Mouse (Mus musculus): ENCODE measurements around the gene Dhx35. TPM values are rescaled to one million over a fixed set of nuclear protein-coding genes. Genes with fewer than 3 reads are reported as not detected.

The Dhx35 gene
- total RNA-seq, 4 experiments from 2014 or later: 17.1 to 24.7 (median 19.9) TPM

DNA sequence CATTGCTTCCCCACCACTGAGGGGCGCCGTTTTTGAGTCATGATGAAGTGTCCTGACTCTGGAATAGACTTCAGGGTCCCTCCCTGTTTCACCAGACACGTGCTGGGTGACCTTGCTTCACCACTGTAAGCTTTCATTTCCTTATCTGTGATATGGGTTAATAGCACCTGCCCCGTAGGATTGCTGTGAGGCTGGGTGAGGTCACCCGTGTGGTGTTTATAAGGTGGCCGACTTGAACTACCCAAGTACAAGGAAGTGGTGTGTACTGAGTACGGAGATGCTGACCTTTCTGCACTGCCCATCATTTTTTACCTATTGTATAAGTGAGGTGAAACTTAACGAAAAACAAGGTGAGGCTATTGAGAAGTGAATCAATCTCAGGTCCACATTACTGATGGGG, 9.0 kb downstream of the Dhx35 start:
- DNase-seq (ENCODE audit: low spot score in 2 of 2): no peak

DNA sequence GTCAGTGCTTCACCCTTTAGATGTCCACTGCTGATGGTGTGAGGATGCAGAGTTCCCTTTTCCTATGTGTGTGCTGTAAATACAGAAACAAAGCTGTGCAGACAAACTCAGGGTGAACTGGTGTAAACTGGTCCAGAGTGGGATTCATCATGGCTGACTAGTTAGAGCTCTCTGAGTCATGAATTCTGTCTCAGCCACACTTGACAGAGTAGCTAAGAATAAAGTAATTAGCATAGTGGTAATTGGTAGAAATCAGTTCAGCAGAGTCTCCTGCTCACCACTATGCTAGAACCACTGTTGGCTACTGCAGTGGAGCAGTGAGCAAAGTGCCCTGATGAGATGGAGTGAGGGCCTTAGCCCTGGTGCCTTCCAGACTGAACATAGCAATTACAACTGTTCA, 21.1 kb downstream of the Dhx35 start:
- DNase-seq (ENCODE audit: low spot score in 2 of 2): no peak

DNA sequence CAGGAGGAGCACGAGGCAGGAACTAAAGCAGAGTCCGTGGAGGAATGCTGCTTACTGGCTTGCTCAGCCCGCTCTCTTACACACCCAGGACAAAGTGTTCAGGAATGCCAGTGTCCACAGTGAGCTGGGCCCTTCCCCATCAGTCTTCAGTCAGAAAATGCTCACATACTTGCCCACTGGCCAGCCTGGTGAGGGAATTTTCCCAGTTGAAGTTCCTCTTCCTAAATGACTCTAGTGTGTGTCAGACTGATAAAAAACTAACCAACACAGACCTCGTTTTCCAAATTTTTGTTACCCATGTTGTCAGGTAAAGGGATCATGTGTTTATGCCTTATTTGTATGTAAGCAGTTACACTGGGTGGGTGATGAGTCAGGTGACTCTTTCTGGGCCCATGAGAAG, 21.6 kb downstream of the Dhx35 start:
- no peak for DNase-seq (ENCODE audit: low spot score in 2 of 2)

DNA sequence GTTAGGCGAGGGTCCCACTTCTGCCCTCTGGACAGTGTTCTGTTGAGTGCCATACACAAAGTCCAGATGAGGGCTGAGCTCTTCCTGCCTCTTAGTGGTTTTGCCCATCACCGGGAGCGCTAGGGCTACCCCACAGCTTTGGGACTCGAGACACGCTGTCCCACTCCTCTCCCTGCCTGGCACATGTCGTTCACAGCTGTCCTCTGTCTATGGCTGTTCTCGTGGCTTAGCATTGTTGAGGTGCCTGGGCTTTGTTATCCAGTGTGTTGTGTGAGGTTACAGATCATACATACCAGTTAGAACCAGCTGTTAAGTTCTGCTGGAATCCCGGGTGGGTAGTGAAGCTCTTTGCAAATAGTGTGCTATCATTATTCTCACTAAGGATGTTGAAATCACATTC, 23.1 kb downstream of the Dhx35 start:
- no peak for DNase-seq (ENCODE audit: low spot score in 2 of 2)

DNA sequence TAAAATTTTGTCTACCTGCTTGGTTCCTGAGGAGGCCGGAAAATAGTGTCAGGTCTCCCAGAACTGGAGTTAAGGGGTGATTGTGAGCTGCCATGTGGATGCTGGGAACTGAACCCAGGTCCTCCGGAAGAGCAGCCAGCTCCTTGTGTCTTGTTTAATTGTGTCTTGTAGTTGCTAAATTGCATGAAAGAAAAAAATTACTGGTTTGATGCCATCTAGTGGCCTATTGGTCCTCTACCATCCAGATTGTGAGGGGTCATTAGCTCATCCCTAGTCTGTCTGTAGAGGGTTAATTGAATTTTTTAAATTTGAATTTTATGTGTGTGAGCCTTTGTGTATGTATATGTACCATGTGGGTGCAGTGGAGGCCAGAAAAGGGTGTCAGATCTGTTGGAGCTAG, 33.5 kb downstream of the Dhx35 start:
- no peak for DNase-seq (ENCODE audit: low spot score in 2 of 2)

DNA sequence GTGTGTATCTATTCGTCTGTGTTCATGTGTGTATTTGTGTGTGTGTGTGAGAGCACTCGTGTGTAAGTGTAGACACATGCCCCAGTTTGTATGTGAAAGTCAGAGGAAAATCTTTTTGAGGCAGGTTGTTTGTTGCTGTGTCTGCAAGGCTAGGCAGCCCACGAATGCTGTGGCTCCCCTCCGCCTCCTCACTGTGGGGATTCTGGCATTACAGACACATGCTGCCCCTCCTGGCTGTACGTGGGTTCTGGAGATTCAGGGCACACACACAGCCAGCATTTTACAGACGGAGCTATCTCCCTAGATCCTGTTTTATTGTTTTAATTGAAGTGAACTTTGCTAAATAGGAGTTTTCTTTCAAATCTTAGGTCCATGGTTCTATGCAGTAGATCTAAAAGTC, 35.1 kb downstream of the Dhx35 start:
- DNase-seq (ENCODE audit: low spot score in 2 of 2): no peak

DNA sequence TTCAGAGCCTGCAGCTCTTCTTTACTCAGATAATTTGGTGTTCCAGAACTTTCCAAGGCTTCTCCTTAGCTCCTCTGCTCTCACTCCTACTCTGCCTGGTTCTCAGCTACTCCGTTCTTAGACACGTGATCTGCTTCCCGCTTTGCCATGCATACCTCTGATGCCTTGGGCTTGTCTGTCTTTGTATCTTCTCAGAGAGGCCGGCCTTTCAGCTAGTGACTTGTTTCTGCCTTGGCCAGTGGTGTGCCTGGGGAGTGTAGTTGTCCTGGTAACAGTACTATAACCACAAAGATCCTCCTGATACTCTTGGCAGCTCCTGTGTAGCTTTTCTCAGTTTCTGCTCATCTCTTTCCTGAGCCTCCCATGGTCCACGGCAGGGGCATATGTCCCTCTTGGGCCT, 38.6 kb downstream of the Dhx35 start:
- no peak for DNase-seq (ENCODE audit: low spot score in 2 of 2)

DNA sequence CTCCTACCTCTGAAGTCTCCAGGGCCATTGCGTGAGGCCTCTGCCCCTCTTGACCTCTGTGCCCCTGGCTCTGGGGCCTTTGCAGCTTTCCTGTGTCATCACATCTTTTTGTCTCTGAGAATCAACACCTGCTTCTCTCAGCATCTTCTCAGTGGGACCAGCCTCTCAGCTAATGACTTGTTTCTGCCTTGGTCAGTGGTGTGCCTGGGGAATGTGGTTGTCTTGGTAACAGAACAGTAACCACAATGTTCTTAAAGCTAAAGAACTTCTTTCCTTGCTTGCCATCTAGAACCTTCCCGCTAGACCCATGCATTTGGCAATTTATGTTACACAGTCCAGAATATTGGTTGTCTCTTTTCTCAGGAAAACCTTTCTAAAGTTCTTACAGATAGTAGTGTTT, 39.0 kb downstream of the Dhx35 start:
- no peak for DNase-seq (ENCODE audit: low spot score in 2 of 2)

DNA sequence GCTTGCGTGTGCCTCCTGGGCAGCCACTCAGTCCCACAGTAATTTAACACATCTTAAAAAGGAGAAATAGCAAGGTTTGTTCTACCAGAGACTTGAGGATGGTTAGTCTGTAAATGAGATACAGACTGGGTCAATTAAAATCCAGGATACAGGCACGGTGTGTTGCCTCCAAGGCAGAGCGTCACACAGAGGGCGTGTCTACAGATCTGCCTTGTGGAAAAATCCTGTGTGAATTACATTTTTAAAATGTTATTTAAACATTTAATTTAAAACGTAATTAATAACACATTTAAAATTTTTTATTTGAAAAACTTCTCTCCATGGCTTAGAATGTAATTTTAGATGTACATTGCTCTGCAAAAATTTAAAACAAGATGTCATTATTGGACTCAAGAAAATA, 48.7 kb downstream of the Dhx35 start:
- no peak for DNase-seq (ENCODE audit: low spot score in 2 of 2)

DNA sequence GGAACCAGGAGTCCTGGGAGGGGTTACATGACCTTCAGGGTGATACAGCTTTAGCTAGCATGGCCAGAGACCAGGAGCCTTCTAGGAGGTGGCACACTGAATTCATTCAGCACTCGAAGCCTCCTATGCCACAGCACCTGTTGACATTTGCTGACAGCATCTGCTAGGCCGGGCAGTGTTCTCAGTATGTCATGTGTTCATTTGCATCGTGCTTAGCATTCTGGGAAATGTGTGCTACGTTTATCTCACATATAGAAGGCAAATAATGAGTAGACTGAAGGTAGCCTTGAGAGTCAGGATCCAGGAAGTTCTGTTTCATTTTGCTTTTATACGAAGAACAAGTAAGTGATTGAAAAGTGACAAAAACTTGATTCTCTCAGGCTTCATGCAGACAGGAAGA, 50.4 kb downstream of the Dhx35 start:
- DNase-seq (ENCODE audit: low spot score in 2 of 2): no peak

DNA sequence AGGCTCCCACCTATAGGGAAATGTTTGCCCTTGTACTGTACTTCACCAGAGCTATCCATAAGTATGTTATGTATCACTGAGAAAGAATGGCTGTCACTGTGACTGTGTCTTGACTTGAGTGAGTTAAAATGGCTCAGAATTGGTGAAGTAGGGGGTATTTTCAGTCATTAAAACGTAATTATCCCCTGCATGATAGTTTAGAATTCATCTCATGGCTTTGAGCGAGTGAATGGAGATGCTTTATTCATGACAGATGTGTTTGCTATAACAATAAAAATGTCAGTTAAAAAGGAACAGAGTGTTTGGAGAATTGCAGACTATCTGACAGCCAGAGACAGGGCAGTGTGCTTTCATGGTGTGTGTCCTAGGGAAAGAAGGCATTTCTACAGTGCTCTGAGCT, 51.6 kb downstream of the Dhx35 start:
- no peak for DNase-seq (ENCODE audit: low spot score in 2 of 2)

DNA sequence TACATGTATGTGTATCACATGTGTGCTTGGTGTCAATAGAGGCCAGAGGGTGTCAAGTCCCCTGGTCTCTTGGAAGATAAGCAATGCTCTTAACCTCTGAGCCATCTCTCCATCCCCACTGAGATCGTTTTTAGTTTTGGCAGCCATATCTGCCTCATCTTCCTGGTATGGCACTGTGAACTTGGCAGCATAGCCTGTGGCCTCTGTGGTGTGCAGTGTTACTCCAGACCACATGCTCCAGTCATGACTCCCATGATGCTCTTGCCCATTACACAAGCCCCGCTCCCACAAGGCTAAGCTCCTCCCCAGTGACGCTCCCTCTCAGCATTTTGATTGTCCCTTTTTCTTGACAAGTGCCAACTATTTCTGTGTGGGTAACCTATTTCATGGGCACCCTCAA, 53.4 kb downstream of the Dhx35 start:
- no peak for DNase-seq (ENCODE audit: low spot score in 2 of 2)

DNA sequence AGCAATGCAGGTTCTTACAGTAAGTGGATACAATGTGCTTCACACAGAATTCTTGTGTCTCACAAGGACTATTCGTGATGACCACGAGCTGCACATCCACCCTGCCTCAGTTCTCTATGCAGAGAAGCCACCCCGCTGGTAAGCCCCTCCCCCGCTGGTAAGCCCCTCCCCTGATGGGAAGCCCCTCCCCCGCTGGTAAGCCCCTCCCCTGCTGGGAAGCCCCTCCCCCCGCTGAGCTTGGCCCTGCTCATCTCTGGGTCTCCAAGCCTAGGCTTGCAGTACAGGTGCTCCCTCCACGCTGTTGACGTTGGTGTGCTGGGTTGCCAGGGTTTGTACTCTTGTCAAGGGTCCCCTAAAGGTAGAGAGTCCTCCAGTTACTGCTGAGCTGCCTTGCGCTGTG, 54.8 kb downstream of the Dhx35 start:
- DNase-seq (ENCODE audit: low spot score in 2 of 2): no peak

DNA sequence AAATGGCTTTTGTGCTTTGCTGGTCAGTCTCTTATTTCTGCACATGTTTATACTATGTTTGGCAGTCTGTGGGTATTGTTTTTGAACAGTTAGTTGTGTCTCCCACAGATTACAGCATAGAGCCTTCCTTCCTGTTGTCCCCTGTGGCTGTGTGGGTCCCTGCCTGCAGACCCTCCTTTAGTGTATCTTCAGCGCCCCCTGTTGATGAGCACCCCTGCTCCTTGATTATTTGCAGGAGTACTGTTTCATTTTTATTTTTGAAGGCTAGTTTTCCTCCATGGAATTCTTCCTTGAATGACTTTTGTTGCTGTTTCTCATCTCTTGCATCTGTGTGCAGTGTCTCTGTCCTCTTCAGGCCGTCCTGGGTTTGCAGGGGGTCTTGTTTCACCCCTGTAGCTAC, 58.0 kb downstream of the Dhx35 start:
- DNase-seq (ENCODE audit: low spot score in 2 of 2): peak in 1 of 2 experiments; percentile 46

DNA sequence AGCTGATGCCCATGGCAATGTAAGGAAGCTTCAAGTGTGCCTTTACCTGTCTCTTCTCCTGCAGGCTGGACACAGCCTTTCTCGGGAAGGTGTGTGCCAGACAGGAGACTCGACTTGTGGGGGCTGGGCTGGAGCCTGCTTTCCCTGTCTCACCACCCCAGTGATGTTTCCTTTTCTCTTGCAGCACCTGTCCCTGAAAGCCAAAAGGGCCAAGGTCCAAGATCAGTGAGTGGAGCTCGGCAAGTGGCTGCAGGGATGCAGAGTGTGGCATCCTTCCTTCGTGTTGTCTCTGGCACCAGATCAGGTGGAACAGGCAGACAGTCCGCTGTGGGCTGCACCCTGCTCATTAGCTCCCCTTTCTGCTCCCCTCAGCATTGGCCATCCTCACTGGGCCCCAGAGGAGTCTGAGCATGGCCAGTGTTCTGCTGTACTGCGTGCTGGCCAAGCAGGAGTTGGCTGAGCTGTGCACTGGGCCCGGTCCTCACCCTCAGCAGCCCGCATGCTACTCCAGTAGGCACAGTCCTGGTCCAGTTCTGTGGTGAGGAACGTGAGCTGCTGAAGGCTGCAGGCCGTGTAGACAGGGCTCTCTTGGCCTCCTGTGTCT, 62.4 kb downstream of the Dhx35 start:
- DNase-seq (ENCODE audit: low spot score in 2 of 2): no peak

DNA sequence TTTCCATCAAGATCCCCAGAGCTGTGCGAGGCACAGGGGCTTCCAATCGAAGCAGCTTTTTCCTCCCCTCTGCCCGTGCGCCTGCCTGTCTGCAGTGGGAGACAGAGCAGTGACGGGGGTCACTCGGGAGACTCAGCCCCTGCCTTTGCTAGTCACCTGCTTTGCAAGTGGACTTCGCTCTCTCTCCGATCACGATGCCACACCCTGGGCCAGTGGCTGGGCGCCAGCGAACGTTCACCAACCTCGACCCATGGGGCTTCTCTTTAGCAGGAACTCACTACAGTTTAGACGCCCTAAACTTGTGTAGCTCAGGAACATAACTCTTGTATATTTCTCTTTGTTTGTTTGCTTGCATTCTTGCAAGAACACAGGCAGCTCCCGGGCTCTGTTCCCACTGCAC, 63.0 kb downstream of the Dhx35 start:
- DNase-seq (ENCODE audit: low spot score in 2 of 2): no peak

DNA sequence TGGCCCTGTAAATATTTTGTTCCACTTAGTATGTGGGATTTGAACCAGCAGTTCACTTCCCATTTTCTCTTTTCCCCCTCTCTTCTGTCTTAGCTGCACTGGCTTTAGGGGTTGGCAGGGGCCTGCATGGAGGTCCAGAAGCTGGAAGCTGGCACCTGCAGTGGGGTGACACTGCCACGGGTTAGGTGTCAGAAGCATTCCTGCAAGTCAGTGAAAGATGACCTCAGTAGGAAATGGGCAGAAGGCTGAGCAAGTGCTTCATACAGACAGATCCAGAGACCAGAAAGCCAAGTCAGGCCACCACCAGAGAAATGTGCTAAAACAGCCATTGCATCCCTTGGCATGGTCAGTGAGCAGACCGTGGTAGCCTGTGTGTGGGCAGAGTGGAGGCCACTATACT, 66.5 kb downstream of the Dhx35 start:
- no peak for DNase-seq (ENCODE audit: low spot score in 2 of 2)

DNA sequence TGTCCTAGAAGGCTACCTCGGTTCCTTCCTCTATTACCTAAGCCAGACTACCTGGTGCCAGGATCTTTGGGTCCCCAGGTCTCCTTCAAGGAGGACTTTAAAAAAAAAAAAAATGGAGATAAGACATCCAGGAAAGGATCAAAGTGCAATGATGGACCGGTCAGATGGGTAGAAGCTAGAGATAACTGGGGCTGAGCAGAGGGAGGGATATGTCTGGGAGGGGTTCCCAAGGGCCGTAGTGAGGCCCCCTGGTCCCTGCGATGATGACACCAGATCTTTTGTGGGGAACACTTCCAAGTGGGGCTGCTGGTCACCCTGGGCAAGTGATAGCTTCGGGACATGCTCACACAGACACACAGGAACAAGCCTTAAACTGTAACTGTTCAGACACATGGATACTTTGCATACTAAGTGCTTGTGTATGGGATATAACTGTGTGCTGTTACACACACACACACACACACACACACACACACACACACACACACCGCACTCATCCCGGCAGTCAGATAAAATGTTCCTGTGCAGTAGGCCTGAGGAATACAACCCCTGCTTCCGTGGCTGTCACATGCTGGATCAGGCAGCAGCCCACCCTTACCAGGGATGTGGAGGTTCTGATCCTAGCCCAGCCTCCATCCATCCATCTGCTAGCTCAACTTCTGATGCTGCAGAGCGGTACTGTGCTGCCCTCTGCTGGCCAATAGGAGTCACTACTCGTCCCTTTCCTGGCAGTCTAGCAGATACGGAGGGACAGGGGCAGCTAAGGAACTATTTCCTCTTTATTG, 68.9 kb downstream of the Dhx35 start:
- DNase-seq (ENCODE audit: low spot score in 2 of 2): peak; percentile 39 to 67

DNA sequence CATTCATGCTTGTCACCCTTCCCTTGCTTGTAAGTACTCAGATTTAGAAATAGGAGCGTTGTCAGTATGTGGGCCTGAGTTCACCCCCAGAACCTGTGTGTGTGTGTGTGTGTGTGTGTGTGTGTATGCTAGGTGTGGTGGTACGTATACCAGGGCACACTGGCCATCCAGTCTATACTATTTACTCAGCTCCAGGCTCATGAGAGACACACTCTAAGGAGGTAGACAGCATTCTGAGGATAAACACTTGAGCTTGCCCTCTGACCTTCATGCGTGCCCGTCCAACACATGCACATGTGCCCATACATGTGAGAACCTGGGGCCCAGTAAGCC, 69.5 kb downstream of the Dhx35 start:
- DNase-seq (ENCODE audit: low spot score in 2 of 2): no peak

DNA sequence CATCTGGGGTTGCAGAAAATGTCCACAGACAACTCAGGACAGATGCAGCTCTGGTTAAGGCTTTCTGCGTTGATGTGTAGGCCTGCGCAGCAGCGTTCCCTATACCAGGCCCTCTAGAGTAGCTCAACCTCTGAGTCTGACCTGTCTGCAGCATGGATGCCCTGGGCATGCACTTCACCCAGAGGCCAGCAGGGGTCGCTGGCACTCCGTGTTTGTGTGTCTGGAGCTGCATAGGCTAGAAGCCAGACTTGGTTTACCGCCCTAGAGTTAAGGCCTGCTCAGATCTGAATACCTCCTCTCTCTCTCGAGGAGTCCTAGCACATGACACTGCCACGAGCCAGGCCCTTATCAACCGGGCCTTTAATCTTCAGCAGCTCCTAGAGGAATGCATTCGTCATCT, 70.8 kb downstream of the Dhx35 start:
- peak; percentile 62 to 80 for DNase-seq (ENCODE audit: low spot score in 2 of 2)

DNA sequence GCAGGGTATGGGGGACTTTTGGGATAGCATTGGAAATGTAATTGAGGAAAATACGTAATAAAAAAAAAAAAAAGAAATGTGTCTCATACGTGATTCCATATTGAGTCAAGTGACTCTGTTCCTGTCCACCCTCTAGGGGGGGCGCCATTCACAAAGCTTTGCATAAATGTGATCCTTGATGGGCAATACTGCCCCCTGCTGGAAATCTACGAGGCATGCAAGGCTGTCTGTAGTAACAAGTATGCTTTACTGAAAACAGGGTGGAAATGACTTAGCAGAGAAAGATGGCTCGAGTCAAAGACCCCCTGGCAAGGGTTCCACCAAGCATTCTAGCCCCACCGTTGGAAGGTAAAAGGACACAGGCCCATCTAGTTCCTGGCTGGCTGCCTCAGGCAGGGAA, 92.0 kb downstream of the Dhx35 start:
- DNase-seq (ENCODE audit: low spot score in 2 of 2): no peak

DNA sequence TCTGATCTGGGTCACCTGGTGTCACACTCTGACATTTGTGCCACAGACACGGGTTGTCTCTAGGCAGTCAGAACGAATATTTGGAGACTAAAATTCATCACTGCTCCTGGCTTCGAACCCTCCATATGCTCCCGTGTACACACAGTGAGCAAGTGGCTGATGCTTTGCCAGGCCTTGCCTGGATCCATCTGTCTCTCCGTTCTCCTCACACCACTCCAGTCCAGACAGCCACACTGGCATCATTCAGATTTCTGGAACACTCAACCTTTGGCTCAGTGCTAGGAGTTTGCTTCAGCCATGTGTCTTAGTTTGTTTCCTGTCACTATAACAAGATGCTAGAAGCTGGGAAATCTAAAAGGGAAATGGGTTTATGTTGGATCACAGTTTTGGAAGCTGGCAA, 93.9 kb downstream of the Dhx35 start:
- DNase-seq (ENCODE audit: low spot score in 2 of 2): peak in 1 of 2 experiments; percentile 36

DNA sequence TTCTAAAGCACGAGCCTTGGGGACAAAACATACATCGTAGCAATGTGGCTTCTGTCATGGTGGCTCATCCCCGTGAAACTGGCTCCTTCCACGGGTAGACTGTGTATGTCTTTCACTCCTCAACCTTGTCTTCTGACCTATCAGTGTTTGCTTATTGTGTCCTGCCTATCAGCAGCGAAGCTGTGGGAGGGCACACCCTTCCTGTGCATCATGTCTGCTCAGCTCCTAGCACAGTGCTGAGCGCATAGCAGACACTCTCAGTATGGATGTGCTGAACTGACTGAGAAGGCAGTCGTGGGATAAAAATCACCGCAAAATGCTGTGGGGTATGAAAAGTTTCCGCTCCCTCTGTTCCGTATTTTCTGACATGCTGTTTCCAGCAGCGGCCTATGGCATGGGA, 94.6 kb downstream of the Dhx35 start:
- no peak for DNase-seq (ENCODE audit: low spot score in 2 of 2)

DNA sequence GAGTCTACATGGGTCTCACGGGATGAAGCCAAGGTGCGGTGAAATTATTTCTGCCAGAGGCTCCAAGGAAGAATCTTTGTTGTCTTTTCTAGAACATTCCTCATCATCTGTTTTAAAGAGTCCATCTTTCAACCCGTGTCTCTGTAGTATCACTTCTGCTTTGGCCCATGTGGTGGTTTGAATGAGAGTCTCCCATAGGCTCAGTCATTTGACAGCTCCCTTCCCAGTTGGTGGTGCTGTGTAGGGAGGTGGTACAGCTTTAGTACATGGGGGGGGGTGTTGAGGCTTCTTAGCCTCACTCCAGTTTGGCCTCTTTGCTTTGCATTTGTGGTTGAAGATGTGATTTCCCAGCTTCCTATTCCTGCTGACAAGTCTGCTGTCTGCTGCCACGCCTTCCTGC, 96.7 kb downstream of the Dhx35 start:
- no peak for DNase-seq (ENCODE audit: low spot score in 2 of 2)
